ENCODE assay signal across 10 mouse cellular contexts in the genomic region with DNA sequence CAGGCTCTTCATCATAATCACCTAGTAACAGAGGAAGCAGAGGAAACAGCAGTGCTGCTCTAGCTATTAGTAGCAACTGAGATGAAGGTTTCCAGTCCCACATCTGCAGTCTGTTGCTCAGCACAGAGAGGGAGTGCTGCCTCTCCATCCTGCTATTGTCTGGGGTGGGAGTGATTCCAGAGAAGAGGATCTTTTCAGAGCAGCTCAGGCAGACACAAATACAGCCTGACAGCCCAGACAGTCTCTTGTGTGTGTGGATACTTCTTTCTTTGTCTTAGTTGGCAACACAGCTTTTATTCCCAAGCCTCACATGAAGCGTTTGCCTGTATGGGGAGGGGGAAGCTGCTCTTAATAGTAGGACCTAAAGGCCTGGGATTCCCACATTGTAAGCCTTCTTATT.
DNase-seq lines count a peak whose midpoint lies in the region; ATAC-seq and TF ChIP-seq lines count a peak whose summit lies in the region.
"Had no signal": no experiment of that assay in that cellular context is flagged by ENCODE, and none has a peak within 500 bp of the region (broad histone marks: within the 10 kb centered on the region; RNA-seq: fewer than 3 reads in every experiment).

No protein-coding gene starts in this region.

- no peak overlapping the region for H3K27ac ChIP-seq in kidney, adult 2 months (ENCODE audit: insufficient read depth, low read depth, low read length)
- no peak overlapping the region for H3K27ac ChIP-seq in kidney, embryonic 14.5 days (ENCODE audit: low read depth, low read length)
- no peak overlapping the region for H3K27ac ChIP-seq in hindbrain, embryonic 13.5 days
- H3K27ac ChIP-seq in neural tube, embryonic 11.5 days (ENCODE audit: low read depth, low read length) = 0 out of 2 replicates have a peak overlapping the region, but pooled peaks have one; percentile 6
- H3K27ac ChIP-seq: limb, embryonic 12.5 days had no signal

- H3K27me3 ChIP-seq in kidney, adult 2 months (replicated peaks; ENCODE audit: control insufficient read depth, insufficient read depth, low read length) = no peaks in the 10 kb centered on the region
- H3K27me3 ChIP-seq in kidney, embryonic 14.5 days (ENCODE audit: control insufficient read depth, insufficient read depth, low read length) = no peaks in the 10 kb centered on the region
- no peaks in the 10 kb centered on the region; the same call in 1 of the 2 replicates for H3K27me3 ChIP-seq in hindbrain, embryonic 13.5 days
- no peaks in the 10 kb centered on the region for H3K27me3 ChIP-seq in neural tube, embryonic 11.5 days (ENCODE audit: control insufficient read depth, insufficient read depth, low read length)

- no peaks in the 10 kb centered on the region for H3K9me3 ChIP-seq in kidney, embryonic 14.5 days (ENCODE audit: control insufficient read depth, low read length)
- no peaks in the 10 kb centered on the region for H3K9me3 ChIP-seq in hindbrain, embryonic 13.5 days
- H3K9me3 ChIP-seq in neural tube, embryonic 11.5 days (ENCODE audit: control insufficient read depth, low read length) = no peaks in the 10 kb centered on the region
- H3K9me3 ChIP-seq: limb, embryonic 12.5 days had no signal

- no peak overlapping the region for H3K4me3 ChIP-seq in kidney, adult 2 months (ENCODE audit: insufficient read depth, low read depth, low read length)
- H3K4me3 ChIP-seq in kidney, embryonic 14.5 days (ENCODE audit: low read length) = no peak overlapping the region
- no peak overlapping the region for H3K4me3 ChIP-seq in hindbrain, embryonic 13.5 days
- H3K4me3 ChIP-seq in neural tube, embryonic 11.5 days (ENCODE audit: low read depth, low read length) = no peak overlapping the region
- H3K4me3 ChIP-seq: limb, embryonic 12.5 days had no signal

- intact Hi-C loops in gastrocnemius, postnatal 14 days (cut with DNase I; ENCODE audit: low total_unique reads) = no loop called here

- H3K9ac ChIP-seq in kidney, embryonic 14.5 days (ENCODE audit: low read depth, low read length) = no peak overlapping the region
- no peak overlapping the region for H3K9ac ChIP-seq in hindbrain, embryonic 13.5 days
- no peak overlapping the region for H3K9ac ChIP-seq in neural tube, embryonic 11.5 days (ENCODE audit: low read length)
- H3K9ac ChIP-seq: limb, embryonic 12.5 days had no signal

- no peaks in the 10 kb centered on the region for H3K36me3 ChIP-seq in kidney, adult 2 months (ENCODE audit: control insufficient read depth, insufficient read depth, low read length)
- H3K36me3 ChIP-seq in kidney, embryonic 14.5 days (ENCODE audit: control insufficient read depth, insufficient read depth, low read length) = no peaks in the 10 kb centered on the region
- H3K36me3 ChIP-seq in hindbrain, embryonic 13.5 days = no peaks in the 10 kb centered on the region
- H3K36me3 ChIP-seq in neural tube, embryonic 11.5 days (ENCODE audit: control insufficient read depth, insufficient read depth, low read length) = no peaks in the 10 kb centered on the region
- H3K36me3 ChIP-seq: limb, embryonic 12.5 days had no signal

- no peak for ATAC-seq in kidney, embryonic 14.5 days (ENCODE audit: low FRiP score, low TSS enrichment)
- peak; percentile 61; the same call in 1 of the 2 replicates for ATAC-seq in hindbrain, embryonic 13.5 days (ENCODE audit: low FRiP score)
- ATAC-seq in neural tube, embryonic 11.5 days (ENCODE audit: insufficient read depth, low FRiP score, low TSS enrichment) = peak; percentile 83

- 74% methylated on average over 1 of the region's 1 CpGs for WGBS in kidney, adult 2 months
- 63% methylated on average over 1 of the region's 1 CpGs for WGBS in kidney, embryonic 14.5 days
- 25% methylated on average over 1 of the region's 1 CpGs for WGBS in hindbrain, embryonic 13.5 days
- WGBS in neural tube, embryonic 11.5 days = 38% methylated on average over 1 of the region's 1 CpGs

- no peak for TF ChIP-seq POLR2A in kidney, adult 2 months (IDR thresholded peaks at IDR 0.05; ENCODE audit: low read depth, low read length)

- no peak overlapping the region for H3K4me2 ChIP-seq in kidney, embryonic 14.5 days (replicated peaks; ENCODE audit: low read depth, low read length)
- H3K4me2 ChIP-seq in hindbrain, embryonic 13.5 days = no peak overlapping the region
- no peak overlapping the region for H3K4me2 ChIP-seq in neural tube, embryonic 11.5 days (ENCODE audit: low read depth)
- H3K4me2 ChIP-seq: limb, embryonic 12.5 days had no signal

- TF ChIP-seq CTCF in kidney, adult 2 months (conservative IDR thresholded peaks at IDR 0.05; ENCODE audit: insufficient read depth, insufficient read length, low read depth, low read length) = no peak

- peak; percentile 50 for DNase-seq in kidney, adult 2 months
- peak; percentile 7 for DNase-seq in embryo, embryonic 9.5 days (ENCODE audit: extremely low spot score)
- DNase-seq in neural tube, embryonic 11.5 days (ENCODE audit: low spot score) = peak; percentile 12
- DNase-seq in lung, postnatal 14 days = no peak
- no peak for DNase-seq in thymus, postnatal 25 days
- DNase-seq in gastrocnemius, postnatal 14 days = no peak
- DNase-seq: lung, postnatal 36 days had no signal

- H3K4me1 ChIP-seq in kidney, adult 2 months (ENCODE audit: control insufficient read depth, insufficient read depth, low read length) = no peaks in the 10 kb centered on the region; the same call in 1 of the 2 replicates
- H3K4me1 ChIP-seq in kidney, embryonic 14.5 days (ENCODE audit: control insufficient read depth, insufficient read depth, low read length) = no peaks in the 10 kb centered on the region
- 0 out of 2 replicates have a peak, but pooled peaks cover 2% of the 10 kb centered on the region for H3K4me1 ChIP-seq in hindbrain, embryonic 13.5 days (replicated peaks)
- no peaks in the 10 kb centered on the region for H3K4me1 ChIP-seq in neural tube, embryonic 11.5 days (ENCODE audit: control insufficient read depth, insufficient read depth, low read length)
- H3K4me1 ChIP-seq: limb, embryonic 12.5 days had no signal

Comparison
In these comparisons a context has a peak if more than half of its experiments do, and no peak if none do; other contexts are left out.
1. DNase-seq: peak in kidney, adult 2 months (single experiment), embryo, embryonic 9.5 days (single experiment) and neural tube, embryonic 11.5 days (single experiment); none in lung, postnatal 14 days (single experiment), thymus, postnatal 25 days (single experiment) and gastrocnemius, postnatal 14 days (single experiment).